ENCODE assay signal across 10 mouse cellular contexts in the genomic region with DNA sequence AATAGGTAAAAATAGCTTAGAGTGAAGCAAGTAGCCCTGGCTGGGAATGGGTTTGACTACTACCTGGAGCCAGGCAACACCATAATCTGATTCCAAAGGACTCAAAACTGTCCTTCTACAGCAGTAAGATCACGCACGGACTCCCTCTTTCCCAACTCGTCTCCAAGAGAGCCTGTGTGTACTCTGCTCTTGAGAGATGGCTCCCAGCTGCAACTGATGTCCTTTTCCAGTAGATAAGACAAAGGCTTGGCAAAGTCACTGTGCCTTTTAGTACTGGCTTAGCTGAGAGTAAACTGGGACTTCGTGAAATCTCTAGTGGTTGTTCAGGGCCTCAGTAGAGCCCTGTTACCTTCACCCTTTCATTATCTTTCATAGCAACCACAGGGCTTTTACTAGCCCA. TPM values are rescaled to one million over a fixed set of nuclear protein-coding genes. Genes with fewer than 3 reads are reported as not detected.
DNase-seq lines count a peak whose midpoint lies in the region; ATAC-seq and TF ChIP-seq lines count a peak whose summit lies in the region.
"Had no signal": no experiment of that assay in that cellular context is flagged by ENCODE, and none has a peak within 500 bp of the region (broad histone marks: within the 10 kb centered on the region; RNA-seq: fewer than 3 reads in every experiment).

No protein-coding gene starts in this region.

- DNase-seq in forebrain, embryonic 10.5 days (ENCODE audit: extremely low spot score, low spot score), result no peak
- no peak for DNase-seq in forebrain, postnatal 0 days
- peak; percentile 25 for DNase-seq in kidney, postnatal 14 days
- no peak for DNase-seq in kidney, adult 8-10 months
- DNase-seq in heart, postnatal 10 days, result peak; percentile 58 to 73
- DNase-seq in frontal cortex, postnatal 36 days (ENCODE audit: low spot score in 2 of 2), result no peak
- DNase-seq: adrenal gland, adult 8-10 months; cerebellum, adult 8-10 months had no signal

- peak overlapping the region; percentile 85 for H3K27ac ChIP-seq in forebrain, embryonic 10.5 days
- H3K27ac ChIP-seq in forebrain, postnatal 0 days (ENCODE audit: low read depth, low read length), result no peak overlapping the region; the same call in none of the 2 replicates
- H3K27ac ChIP-seq in embryonic fibroblast, embryonic 13.5 days (ENCODE audit: insufficient read depth, low read length), result peak overlapping the region; percentile 99
- H3K27ac ChIP-seq in midbrain, embryonic 16.5 days (ENCODE audit: low read length), result no peak overlapping the region

- no peak overlapping the region for H3K4me2 ChIP-seq in forebrain, postnatal 0 days (ENCODE audit: low read depth)
- H3K4me2 ChIP-seq in midbrain, embryonic 16.5 days (ENCODE audit: low read length), result no peak overlapping the region

- no peak overlapping the region for H3K9ac ChIP-seq in forebrain, postnatal 0 days
- no peak overlapping the region for H3K9ac ChIP-seq in midbrain, embryonic 16.5 days (ENCODE audit: low read depth, low read length)

- no peaks in the 10 kb centered on the region for H3K9me3 ChIP-seq in forebrain, embryonic 10.5 days
- no peaks in the 10 kb centered on the region for H3K9me3 ChIP-seq in forebrain, postnatal 0 days (ENCODE audit: low read length)
- no peaks in the 10 kb centered on the region for H3K9me3 ChIP-seq in midbrain, embryonic 16.5 days (replicated peaks; ENCODE audit: control insufficient read depth, low read length, poor library complexity, severe bottlenecking)

- TF ChIP-seq POLR2A in embryonic fibroblast, embryonic 13.5 days (IDR thresholded peaks at IDR 0.05; ENCODE audit: low read depth, low read length), result no peak

- H3K4me3 ChIP-seq in forebrain, embryonic 10.5 days, result no peak overlapping the region; the same call in 1 of the 2 replicates
- no peak overlapping the region for H3K4me3 ChIP-seq in forebrain, postnatal 0 days (ENCODE audit: low read depth, low read length)
- no peak overlapping the region for H3K4me3 ChIP-seq in embryonic fibroblast, embryonic 13.5 days (ENCODE audit: insufficient read depth, low read length)
- H3K4me3 ChIP-seq in midbrain, embryonic 16.5 days (ENCODE audit: low read depth, low read length), result no peak overlapping the region

- intact Hi-C loops in heart, postnatal 10 days (cut with DNase I), result no loop called here

- H3K36me3 ChIP-seq in forebrain, embryonic 10.5 days (replicated peaks), result peaks cover 64% of the 10 kb centered on the region
- peaks cover 17% of the 10 kb centered on the region for H3K36me3 ChIP-seq in forebrain, postnatal 0 days (ENCODE audit: insufficient read depth)
- 0 out of 2 replicates have a peak, but pooled peaks cover 7% of the 10 kb centered on the region for H3K36me3 ChIP-seq in midbrain, embryonic 16.5 days (ENCODE audit: control insufficient read depth, insufficient read depth, low read length)

- no peak for ATAC-seq in forebrain, postnatal 0 days
- no peak for ATAC-seq in midbrain, embryonic 16.5 days

- H3K27me3 ChIP-seq in forebrain, embryonic 10.5 days (ENCODE audit: poor library complexity, severe bottlenecking), result no peaks in the 10 kb centered on the region
- no peaks in the 10 kb centered on the region for H3K27me3 ChIP-seq in forebrain, postnatal 0 days (ENCODE audit: insufficient read depth, low read length)
- H3K27me3 ChIP-seq in midbrain, embryonic 16.5 days (ENCODE audit: control insufficient read depth, insufficient read depth, low read depth, low read length), result no peaks in the 10 kb centered on the region

- 63% methylated on average over 4 of the region's 4 CpGs for WGBS in forebrain, embryonic 10.5 days
- 38% methylated on average over 4 of the region's 4 CpGs for WGBS in forebrain, postnatal 0 days
- WGBS in midbrain, embryonic 16.5 days, result 65% methylated on average over 4 of the region's 4 CpGs

- TF ChIP-seq CTCF in forebrain, postnatal 0 days (IDR thresholded peaks at IDR 0.05; ENCODE audit: low read depth), result no peak
- TF ChIP-seq CTCF in embryonic fibroblast, embryonic 13.5 days (IDR thresholded peaks at IDR 0.05; ENCODE audit: borderline replicate concordance, insufficient read depth, low read length), result no peak

- peaks cover 82% of the 10 kb centered on the region for H3K4me1 ChIP-seq in forebrain, embryonic 10.5 days
- peaks cover 20% of the 10 kb centered on the region for H3K4me1 ChIP-seq in forebrain, postnatal 0 days (ENCODE audit: insufficient read depth)
- peaks cover 32% of the 10 kb centered on the region for H3K4me1 ChIP-seq in embryonic fibroblast, embryonic 13.5 days (ENCODE audit: control insufficient read depth, insufficient read depth, low read length)
- peaks cover 39% of the 10 kb centered on the region for H3K4me1 ChIP-seq in midbrain, embryonic 16.5 days (ENCODE audit: control insufficient read depth, insufficient read depth, low read length)

RNA-seq across cellular contexts. Expression of a gene that starts 38.6 kb away (rescaled TPM):
- polyA plus RNA-seq in forebrain, embryonic 10.5 days (2016; fragmentation: Nextera tagmentation; extraction: Ambion mirVana), result 38.2 and 38.8 TPM in 2 replicates
- total RNA-seq in forebrain, postnatal 0 days (2014; rRNA removed), result 79.2 and 95.9 TPM in 2 replicates
- 52.6 and 60.5 TPM in 2 replicates for polyA plus RNA-seq in forebrain, postnatal 0 days (2015; fragmentation: Nextera tagmentation; extraction: Ambion mirVana)
- 108 and 117 TPM in 2 replicates for polyA plus RNA-seq in embryonic fibroblast, embryonic 13.5 days (2011; ENCODE audit: insufficient read length, low read depth, missing spikeins)
- total RNA-seq in heart, postnatal 10 days (2021), result 10 to 100 TPM; 67.4 to 78.3 TPM
- 71.8 and 77.8 TPM in 2 replicates for polyA plus RNA-seq in midbrain, embryonic 16.5 days (2015; fragmentation: Nextera tagmentation; extraction: Ambion mirVana)

Comparison
In these comparisons a context has a peak if more than half of its experiments do, and no peak if none do; other contexts are left out.
1. DNase-seq: peak in kidney, postnatal 14 days (single experiment) and heart, postnatal 10 days (2 of 2); none in forebrain, embryonic 10.5 days (single experiment), forebrain, postnatal 0 days (single experiment), kidney, adult 8-10 months (0 of 2) and frontal cortex, postnatal 36 days (0 of 2).
2. H3K27ac ChIP-seq: peak in forebrain, embryonic 10.5 days (single experiment) and embryonic fibroblast, embryonic 13.5 days (single experiment); none in forebrain, postnatal 0 days (single experiment) and midbrain, embryonic 16.5 days (single experiment).